Mouse (Mus musculus) neural tube, embryonic 14.5 days (tissue): ENCODE measurements around the gene Cir1. TPM values are rescaled to one million over a fixed set of nuclear protein-coding genes. Genes with fewer than 3 reads are reported as not detected.
A peak's percentile ranks its signal among the peaks of the same experiment; 100 is the strongest.

ENCODE experiments used
- ATAC-seq: fragments of 200-750 bp; cut with Nextera tagmentation; 2 replicates; pipeline ENCODE4 v1.8.0; 2017; ENCODE audit warnings: low read depth, mild to moderate bottlenecking, moderate TSS enrichment, moderate library complexity
- H3K27ac ChIP-seq: fragments of 300-500 bp; sonication (generic); 2 replicates; pipeline ENCODE4 v1.5.1; 2014; ENCODE audit warnings: low read depth, mild to moderate bottlenecking, control low read depth, low read length, moderate library complexity, mixed read lengths
- H3K27me3 ChIP-seq: fragments of 300-500 bp; sonication (generic); 2 replicates; pipeline ENCODE4 v1.6.1; 2014; ENCODE audit warnings: low read length; ENCODE audit not compliant: control insufficient read depth, insufficient read depth
- H3K36me3 ChIP-seq: fragments of 300-500 bp; sonication (generic); 2 replicates; pipeline ENCODE4 v1.6.1; 2014; ENCODE audit warnings: low read length, mixed read lengths; ENCODE audit not compliant: control insufficient read depth, insufficient read depth
- H3K4me1 ChIP-seq: fragments of 300-500 bp; sonication (generic); 2 replicates; pipeline ENCODE4 v1.6.1; 2014; ENCODE audit warnings: low read length; ENCODE audit not compliant: control insufficient read depth, insufficient read depth
- H3K4me2 ChIP-seq: fragments of 300-500 bp; sonication (generic); 2 replicates; pipeline ENCODE4 v1.6.1; 2014; ENCODE audit warnings: mild to moderate bottlenecking, low read depth, low read length, control low read depth
- H3K4me3 ChIP-seq: fragments of 300-500 bp; sonication (generic); 2 replicates; pipeline ENCODE4 v1.5.1; 2014; ENCODE audit warnings: low read depth, low read length, control low read depth, mixed read lengths
- H3K9ac ChIP-seq: fragments of 300-500 bp; sonication (generic); replicated peaks from 2 replicates; pipeline ENCODE4 v1.6.1; 2014; ENCODE audit warnings: low read depth, mild to moderate bottlenecking, control low read depth, low read length, mixed read lengths
- H3K9me3 ChIP-seq: fragments of 300-500 bp; sonication (generic); 2 replicates; pipeline ENCODE4 v1.6.1; 2016; ENCODE audit warnings: low read length; ENCODE audit not compliant: control insufficient read depth
- whole genome bisulfite sequencing: fragments of 180-500 bp; shearing (Covaris S2); extraction: QIAGEN DNeasy Blood & Tissue Kit; methylation state at CpG from one replicate; pipeline ENCODE4 v1.1.7; 2014; 5-methylcytosine and 5-hydroxymethylcytosine counted together
- polyA plus RNA-seq: library from polyadenylated mRNA; unstranded; fragments of >200 nt; fragmentation: Nextera tagmentation; extraction: Ambion mirVana; gene quantifications from 2 replicates; pipeline ENCODE4 v1.2.1, GENCODE M21; 2014

Gene Cir1
- polyA plus RNA-seq, 1 experiment from 2014 or later = 28.7 TPM

- Histone ChIP-seq H3K27ac (no peak within 1 kb of the TSS; the same call in 1 of the 2 replicates), H3K36me3 (no peaks in the 10 kb centered on the region), H3K4me1 (peaks cover 16% of the 10 kb centered on the region), H3K4me2 (peak within 1 kb of the TSS; percentile 41), H3K9me3 (no peaks in the 10 kb centered on the region), H3K9ac (0 out of 2 replicates have a peak within 1 kb of the TSS, but pooled peaks have one; percentile 11), H3K4me3 (peak within 1 kb of the TSS; percentile 31), H3K27me3 (peaks cover 45% of the 10 kb centered on the region)
- ATAC-seq = peak; percentile 74; the same call in 1 of the 2 replicates
- under 1% methylated on average over 48 of the region's 48 CpGs for WGBS
These were observed 40.9 kb downstream of the Cir1 start, which contains the start of gene Sp9 for GRCm38 (mm10) chr2:73271459-73272161. Sp9 (plus strand) TSS chr2:73271925.

- Histone ChIP-seq H3K4me3 (no peak overlapping the region), H3K9me3 (no peaks in the 10 kb centered on the region), H3K4me1 (peaks cover 16% of the 10 kb centered on the region), H3K27me3 (peaks cover 48% of the 10 kb centered on the region), H3K27ac (no peak overlapping the region; the same call in 1 of the 2 replicates), H3K4me2 (peak overlapping the region; percentile 14; the same call in 1 of the 2 replicates), H3K9ac (no peak overlapping the region), H3K36me3 (no peaks in the 10 kb centered on the region)
- under 1% methylated on average over 38 of the region's 38 CpGs for WGBS
- ATAC-seq = no peak
These were observed 41.7 kb downstream of the Cir1 start for GRCm38 (mm10) chr2:73270593-73271458.

GRCm38 (mm10) chr2:73270071-73270592 lies 42.4 kb downstream of the Cir1 start:
- no peak for ATAC-seq
- Histone ChIP-seq H3K4me1 (peaks cover 16% of the 10 kb centered on the region), H3K27me3 (peaks cover 55% of the 10 kb centered on the region), H3K4me2 (no peak overlapping the region), H3K9me3 (no peaks in the 10 kb centered on the region), H3K36me3 (no peaks in the 10 kb centered on the region), H3K27ac (no peak overlapping the region), H3K9ac (no peak overlapping the region), H3K4me3 (no peak overlapping the region)
- WGBS = 4% methylated on average over 14 of the region's 14 CpGs

GRCm38 (mm10) chr2:73269666-73270065 lies 42.8 kb downstream of the Cir1 start:
- ATAC-seq = no peak
- H3K9ac ChIP-seq = no peak overlapping the region
- no peak overlapping the region for H3K27ac ChIP-seq
- H3K27me3 ChIP-seq = peaks cover 58% of the 10 kb centered on the region
- WGBS = under 1% methylated on average over 17 of the region's 17 CpGs
- H3K9me3 ChIP-seq = no peaks in the 10 kb centered on the region
- H3K4me1 ChIP-seq = peaks cover 16% of the 10 kb centered on the region
- no peaks in the 10 kb centered on the region for H3K36me3 ChIP-seq
- no peak overlapping the region for H3K4me2 ChIP-seq
- no peak overlapping the region for H3K4me3 ChIP-seq

GRCm38 (mm10) chr2:73268836-73269395 lies 43.6 kb downstream of the Cir1 start:
- WGBS = 6% methylated on average over 8 of the region's 8 CpGs
- Histone ChIP-seq H3K27ac (no peak overlapping the region), H3K4me1 (peaks cover 10% of the 10 kb centered on the region), H3K4me2 (no peak overlapping the region), H3K4me3 (no peak overlapping the region), H3K36me3 (no peaks in the 10 kb centered on the region), H3K9ac (no peak overlapping the region), H3K9me3 (no peaks in the 10 kb centered on the region), H3K27me3 (peaks cover 64% of the 10 kb centered on the region)
- ATAC-seq = no peak

- Histone ChIP-seq H3K27me3 (peaks cover 70% of the 10 kb centered on the region), H3K36me3 (no peaks in the 10 kb centered on the region), H3K4me1 (peaks cover 11% of the 10 kb centered on the region), H3K9me3 (no peaks in the 10 kb centered on the region), H3K27ac (no peak overlapping the region), H3K9ac (no peak overlapping the region), H3K4me2 (no peak overlapping the region), H3K4me3 (no peak overlapping the region)
- no peak for ATAC-seq
- WGBS = 3% methylated on average over 12 of the region's 12 CpGs
These were observed 44.2 kb downstream of the Cir1 start for GRCm38 (mm10) chr2:73268281-73268680.

- ATAC-seq = no peak
- H3K27me3 ChIP-seq = peaks cover 74% of the 10 kb centered on the region
- H3K4me3 ChIP-seq = no peak overlapping the region
- H3K4me1 ChIP-seq = peaks cover 8% of the 10 kb centered on the region; the same call in 1 of the 2 replicates
- H3K36me3 ChIP-seq = no peaks in the 10 kb centered on the region
- H3K4me2 ChIP-seq = no peak overlapping the region
- 1% methylated on average over 4 of the region's 4 CpGs for WGBS
- no peak overlapping the region for H3K9ac ChIP-seq
- no peak overlapping the region for H3K27ac ChIP-seq
- H3K9me3 ChIP-seq = no peaks in the 10 kb centered on the region
These were observed 44.7 kb downstream of the Cir1 start for GRCm38 (mm10) chr2:73267818-73268217.

- Histone ChIP-seq H3K9me3 (no peaks in the 10 kb centered on the region), H3K27ac (no peak overlapping the region), H3K4me1 (peaks cover 7% of the 10 kb centered on the region; the same call in 1 of the 2 replicates), H3K27me3 (peaks cover 78% of the 10 kb centered on the region), H3K4me2 (no peak overlapping the region), H3K36me3 (no peaks in the 10 kb centered on the region), H3K9ac (no peak overlapping the region), H3K4me3 (no peak overlapping the region)
- 15% methylated on average over 3 of the region's 3 CpGs for WGBS
- ATAC-seq = no peak
These were observed 45.3 kb downstream of the Cir1 start for GRCm38 (mm10) chr2:73267231-73267630.
